Mouse (Mus musculus) erythroblast, embryonic 14.5 days (primary cell): ENCODE results near the gene Miga2. TPM values are rescaled to one million over a fixed set of nuclear protein-coding genes. Genes with fewer than 3 reads are reported as not detected.

Experiments used
- H3K27me3 ChIP-seq: 2 replicates; pipeline ENCODE4 v1.6.1; 2012; ENCODE audit warnings: inconsistent platforms; ENCODE audit not compliant: control insufficient read depth
- H3K36me3 ChIP-seq: 2 replicates; pipeline ENCODE4 v1.6.1; 2012; ENCODE audit warnings: mild to moderate bottlenecking, inconsistent platforms; ENCODE audit not compliant: control insufficient read depth
- H3K4me1 ChIP-seq: 2 replicates; pipeline ENCODE4 v1.6.1; 2012; ENCODE audit warnings: inconsistent platforms; ENCODE audit not compliant: control insufficient read depth
- H3K4me3 ChIP-seq: replicated peaks from 2 replicates; pipeline ENCODE3; 2012; ENCODE audit warnings: moderate library complexity, mild to moderate bottlenecking, inconsistent platforms
- H3K9me3 ChIP-seq: 2 replicates; pipeline ENCODE4 v1.6.1; 2012; ENCODE audit warnings: low read length, inconsistent platforms, mixed read lengths; ENCODE audit not compliant: control insufficient read depth
- GATA1 ChIP-seq: IDR thresholded peaks from 2 replicates; pipeline ENCODE4 v1.6.1; 2012; ENCODE audit warnings: low read length, inconsistent platforms, mixed read lengths
- TAL1 ChIP-seq: IDR thresholded peaks from 3 replicates; pipeline ENCODE4 v1.6.1; 2012; ENCODE audit warnings: low read length, inconsistent platforms, mixed read lengths
- polyA plus RNA-seq: library from polyadenylated mRNA; stranded (reverse); fragments of >175 nt; gene quantifications from 2 replicates; pipeline ENCODE4 v1.2.3, GENCODE M21; 2012

Miga2 gene
- polyA plus RNA-seq, 1 experiment, result 0.95 TPM

- no peaks in the 10 kb centered on the region for H3K27me3 ChIP-seq
- H3K4me1 ChIP-seq, result peaks cover 25% of the 10 kb centered on the region
- H3K9me3 ChIP-seq, result no peaks in the 10 kb centered on the region
- H3K4me3 ChIP-seq, result no peak overlapping the region
- TF ChIP-seq TAL1, result no peak
- H3K36me3 ChIP-seq, result peaks cover 90% of the 10 kb centered on the region
These were observed 7.5 kb downstream of the Miga2 start for GRCm38 (mm10) chr2:30371544-30371943.

DNA sequence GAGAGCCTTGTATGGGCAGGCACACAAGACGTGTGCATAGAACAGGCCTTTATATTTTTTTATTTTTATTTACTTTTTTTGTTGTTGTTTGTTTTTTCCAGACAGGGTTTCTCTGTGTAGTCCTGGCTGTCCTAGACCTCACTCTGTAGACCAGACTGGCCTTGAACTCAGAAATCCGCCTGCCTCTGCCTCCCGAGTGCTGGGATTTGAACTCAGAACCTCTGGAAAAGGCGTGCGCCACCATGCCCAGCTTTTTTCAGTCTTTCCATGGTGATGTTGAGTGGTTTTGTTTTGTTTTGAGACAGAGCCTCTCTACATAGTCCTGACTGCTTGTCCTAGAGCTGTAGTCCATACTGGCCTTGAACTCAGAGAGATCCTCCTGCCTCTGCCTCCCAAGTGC, 8.7 kb downstream of the Miga2 start:
- TF ChIP-seq TAL1, result no peak
- no peak for TF ChIP-seq GATA1

GRCm38 (mm10) chr2:30375893-30376292, 11.9 kb downstream of the Miga2 start:
- H3K4me3 ChIP-seq, result no peak overlapping the region
- H3K4me1 ChIP-seq, result peaks cover 48% of the 10 kb centered on the region
- H3K36me3 ChIP-seq, result peaks cover 87% of the 10 kb centered on the region
- no peak for TF ChIP-seq GATA1
- TF ChIP-seq TAL1, result no peak
- no peaks in the 10 kb centered on the region for H3K9me3 ChIP-seq
- no peaks in the 10 kb centered on the region for H3K27me3 ChIP-seq

More for the DNA sequence above, 8.7 kb downstream of the Miga2 start:
- no peaks in the 10 kb centered on the region for H3K27me3 ChIP-seq
- no peaks in the 10 kb centered on the region for H3K9me3 ChIP-seq
- peaks cover 91% of the 10 kb centered on the region for H3K36me3 ChIP-seq
- H3K4me1 ChIP-seq, result peaks cover 29% of the 10 kb centered on the region
- no peak overlapping the region for H3K4me3 ChIP-seq

- no peaks in the 10 kb centered on the region for H3K9me3 ChIP-seq
- H3K4me3 ChIP-seq, result no peak overlapping the region
- peaks cover 91% of the 10 kb centered on the region for H3K36me3 ChIP-seq
- TF ChIP-seq GATA1 (no peak), TAL1 (no peak)
- H3K27me3 ChIP-seq, result no peaks in the 10 kb centered on the region
- peaks cover 58% of the 10 kb centered on the region for H3K4me1 ChIP-seq
These were observed 13.7 kb downstream of the Miga2 start for GRCm38 (mm10) chr2:30377721-30378120.

- no peak for TF ChIP-seq GATA1
- no peak for TF ChIP-seq TAL1
- no peaks in the 10 kb centered on the region for H3K27me3 ChIP-seq
- H3K9me3 ChIP-seq, result no peaks in the 10 kb centered on the region
- peaks cover 73% of the 10 kb centered on the region for H3K4me1 ChIP-seq
- no peak overlapping the region for H3K4me3 ChIP-seq
- H3K36me3 ChIP-seq, result peaks cover 93% of the 10 kb centered on the region
These were observed 15.3 kb downstream of the Miga2 start for GRCm38 (mm10) chr2:30379307-30379706.

DNA sequence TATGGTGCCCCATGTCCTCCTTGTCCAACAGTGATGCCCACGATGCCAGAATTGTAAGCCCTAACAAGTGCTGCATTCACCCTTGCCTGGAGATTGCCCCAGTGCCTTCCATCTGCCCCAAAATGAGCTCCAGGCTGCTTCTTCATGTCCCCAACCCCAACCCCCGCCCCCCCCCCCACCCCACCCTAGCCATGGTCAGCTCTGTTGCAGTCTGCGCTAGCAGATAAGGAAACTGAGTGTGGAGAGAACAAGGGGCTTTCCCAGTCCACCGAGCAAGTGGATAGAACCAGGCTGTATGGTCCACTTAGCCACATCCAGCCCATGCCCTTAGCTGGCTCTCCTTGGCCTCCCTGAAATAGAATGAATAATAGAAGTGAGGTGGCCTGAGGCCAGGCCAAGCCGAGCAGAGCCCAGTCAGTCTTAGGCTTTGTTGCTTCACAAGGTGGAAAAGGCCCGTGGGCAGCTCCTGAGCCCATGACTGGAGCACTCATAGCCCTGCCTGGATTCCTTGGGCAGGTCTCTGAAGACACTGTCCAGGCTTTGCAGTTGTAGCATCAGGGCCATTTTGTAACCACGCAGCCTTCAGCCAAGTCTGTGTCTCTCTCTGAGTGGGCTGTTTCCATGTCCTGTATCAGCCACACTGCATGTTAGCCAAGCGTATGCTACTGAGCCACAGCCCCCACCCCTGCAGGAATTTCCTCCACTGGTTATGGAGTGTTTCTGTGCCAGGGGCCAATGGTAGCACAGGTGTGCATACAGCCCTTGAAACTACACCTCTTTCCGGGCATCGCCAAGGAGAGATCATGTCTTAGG, 16.7 kb downstream of the Miga2 start:
- Histone ChIP-seq H3K4me3 (peak overlapping the region; percentile 18), H3K4me1 (peaks cover 80% of the 10 kb centered on the region), H3K36me3 (peaks cover 96% of the 10 kb centered on the region), H3K27me3 (no peaks in the 10 kb centered on the region), H3K9me3 (no peaks in the 10 kb centered on the region)
- TF ChIP-seq GATA1 (no peak), TAL1 (no peak)

DNA sequence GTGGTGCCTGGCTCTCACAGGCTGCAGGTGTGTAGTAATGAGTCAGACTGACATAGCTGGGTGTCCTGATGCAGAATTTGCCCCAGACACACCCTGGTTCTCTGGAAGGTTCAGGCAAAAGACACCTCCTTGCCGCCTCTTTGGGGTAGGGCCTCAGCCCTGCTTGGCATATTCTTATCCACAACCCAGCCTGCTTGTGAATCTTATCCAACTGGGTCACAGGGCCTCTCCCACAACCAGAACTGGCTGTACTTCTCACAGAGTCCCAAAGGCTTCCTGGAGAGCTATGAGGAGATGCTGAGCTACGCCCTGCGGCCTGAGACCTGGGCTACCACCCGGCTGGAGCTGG, 17.3 kb downstream of the Miga2 start:
- Histone ChIP-seq H3K9me3 (no peaks in the 10 kb centered on the region), H3K4me3 (peak overlapping the region; percentile 34), H3K27me3 (no peaks in the 10 kb centered on the region), H3K4me1 (peaks cover 75% of the 10 kb centered on the region), H3K36me3 (peaks cover 91% of the 10 kb centered on the region)
- TF ChIP-seq GATA1, result no peak
- TF ChIP-seq TAL1, result no peak

DNA sequence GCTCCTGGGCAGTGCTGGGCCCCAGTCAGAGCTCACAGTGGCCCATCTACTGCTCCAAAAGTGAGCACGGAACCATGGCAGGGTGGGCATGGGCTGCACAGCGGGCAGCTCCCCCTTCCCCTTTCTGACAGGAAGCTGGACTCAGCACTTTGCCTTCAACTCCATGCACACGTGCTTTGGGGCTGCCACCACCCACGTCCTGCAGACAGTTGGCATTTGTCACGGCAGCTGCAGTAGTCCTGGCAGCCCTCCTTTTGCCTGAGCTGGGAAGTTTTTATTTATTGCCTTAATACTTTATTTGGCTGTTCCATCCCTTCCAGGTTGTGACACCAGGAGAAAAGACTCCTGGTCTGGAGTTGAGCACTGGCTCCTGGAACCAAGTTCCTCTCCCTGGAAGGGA, 20.8 kb downstream of the Miga2 start:
- TF ChIP-seq GATA1 (no peak), TAL1 (no peak)
- Histone ChIP-seq H3K36me3 (peaks cover 58% of the 10 kb centered on the region), H3K4me1 (peaks cover 54% of the 10 kb centered on the region), H3K9me3 (peaks cover 5% of the 10 kb centered on the region; the same call in 1 of the 2 replicates), H3K27me3 (no peaks in the 10 kb centered on the region), H3K4me3 (no peak overlapping the region)

GRCm38 (mm10) chr2:30385591-30385990, 21.6 kb downstream of the Miga2 start:
- H3K4me1 ChIP-seq, result peaks cover 47% of the 10 kb centered on the region
- peaks cover 52% of the 10 kb centered on the region for H3K36me3 ChIP-seq
- no peaks in the 10 kb centered on the region for H3K27me3 ChIP-seq
- no peak for TF ChIP-seq TAL1
- H3K4me3 ChIP-seq, result no peak overlapping the region
- peaks cover 5% of the 10 kb centered on the region; the same call in 1 of the 2 replicates for H3K9me3 ChIP-seq
